Mouse (Mus musculus) megakaryocyte, embryonic 14.5 days (primary cell): ENCODE data around the gene Bach1.

Experiments
- FLI1 ChIP-seq: IDR thresholded peaks from 2 replicates; pipeline ENCODE4 v1.6.1; 2012; ENCODE audit warnings: low read length, inconsistent platforms, mixed read lengths
- GATA1 ChIP-seq: IDR thresholded peaks from 3 replicates; pipeline ENCODE4 v1.6.1; 2012; ENCODE audit warnings: mixed read lengths, low read length, inconsistent platforms, borderline replicate concordance

GRCm38 (mm10) chr16:87692591-87692990 lies 6.2 kb upstream of the Bach1 start:
- TF ChIP-seq GATA1 (no peak), FLI1 (no peak)
